Mouse (Mus musculus) hindbrain, embryonic 16.5 days (tissue): Measurements from ENCODE around the gene Rab11b. TPM values are rescaled to one million over a fixed set of nuclear protein-coding genes. Genes with fewer than 3 reads are reported as not detected.

Experiments
- ATAC-seq: fragments of 200-750 bp; cut with Nextera tagmentation; 2 replicates; pipeline ENCODE4 v1.8.0; 2017; ENCODE audit warnings: moderate TSS enrichment, moderate library complexity
- H3K27ac ChIP-seq: fragments of 300-500 bp; sonication (generic); 2 replicates; pipeline ENCODE4 v1.5.1; 2014; ENCODE audit warnings: low read depth, mild to moderate bottlenecking, control low read depth, low read length, moderate library complexity
- H3K27me3 ChIP-seq: fragments of 300-500 bp; sonication (generic); replicated peaks from 2 replicates; pipeline ENCODE4 v1.6.1; 2014; ENCODE audit warnings: low read length; ENCODE audit not compliant: control insufficient read depth, insufficient read depth
- H3K36me3 ChIP-seq: fragments of 300-500 bp; sonication (generic); 2 replicates; pipeline ENCODE4 v1.6.1; 2014; ENCODE audit warnings: mild to moderate bottlenecking, low read length, moderate library complexity, mixed read lengths; ENCODE audit not compliant: control insufficient read depth, insufficient read depth
- H3K4me1 ChIP-seq: fragments of 300-500 bp; sonication (generic); 2 replicates; pipeline ENCODE4 v1.6.1; 2014; ENCODE audit warnings: low read depth, low read length; ENCODE audit not compliant: control insufficient read depth, insufficient read depth
- H3K4me2 ChIP-seq: fragments of 300-500 bp; sonication (generic); 2 replicates; pipeline ENCODE4 v1.6.1; 2014; ENCODE audit warnings: mild to moderate bottlenecking, low read length, control low read depth, moderate library complexity
- H3K4me3 ChIP-seq: fragments of 300-500 bp; sonication (generic); 2 replicates; pipeline ENCODE4 v1.5.1; 2014; ENCODE audit warnings: mild to moderate bottlenecking, low read length, control low read depth, moderate library complexity
- H3K9ac ChIP-seq: fragments of 300-500 bp; sonication (generic); 2 replicates; pipeline ENCODE4 v1.6.1; 2014; ENCODE audit warnings: low read depth, mild to moderate bottlenecking, control low read depth, low read length, moderate library complexity
- H3K9me3 ChIP-seq: fragments of 300-500 bp; sonication (generic); 2 replicates; pipeline ENCODE4 v1.6.1; 2014; ENCODE audit warnings: mild to moderate bottlenecking, low read length, moderate library complexity; ENCODE audit not compliant: control insufficient read depth
- WGBS: fragments of 180-500 bp; shearing (Covaris S2); extraction: QIAGEN DNeasy Blood & Tissue Kit; methylation state at CpG from one replicate; pipeline ENCODE4 v1.1.7; 2014; 5-methylcytosine and 5-hydroxymethylcytosine counted together
- polyA plus RNA-seq: library from polyadenylated mRNA; unstranded; fragments of >200 nt; fragmentation: Nextera tagmentation; extraction: Ambion mirVana; gene quantifications from 2 replicates; pipeline ENCODE4 v1.2.1, GENCODE M21; 2015

The Rab11b gene
- 481 and 517 TPM in 2 replicates for polyA plus RNA-seq

DNA sequence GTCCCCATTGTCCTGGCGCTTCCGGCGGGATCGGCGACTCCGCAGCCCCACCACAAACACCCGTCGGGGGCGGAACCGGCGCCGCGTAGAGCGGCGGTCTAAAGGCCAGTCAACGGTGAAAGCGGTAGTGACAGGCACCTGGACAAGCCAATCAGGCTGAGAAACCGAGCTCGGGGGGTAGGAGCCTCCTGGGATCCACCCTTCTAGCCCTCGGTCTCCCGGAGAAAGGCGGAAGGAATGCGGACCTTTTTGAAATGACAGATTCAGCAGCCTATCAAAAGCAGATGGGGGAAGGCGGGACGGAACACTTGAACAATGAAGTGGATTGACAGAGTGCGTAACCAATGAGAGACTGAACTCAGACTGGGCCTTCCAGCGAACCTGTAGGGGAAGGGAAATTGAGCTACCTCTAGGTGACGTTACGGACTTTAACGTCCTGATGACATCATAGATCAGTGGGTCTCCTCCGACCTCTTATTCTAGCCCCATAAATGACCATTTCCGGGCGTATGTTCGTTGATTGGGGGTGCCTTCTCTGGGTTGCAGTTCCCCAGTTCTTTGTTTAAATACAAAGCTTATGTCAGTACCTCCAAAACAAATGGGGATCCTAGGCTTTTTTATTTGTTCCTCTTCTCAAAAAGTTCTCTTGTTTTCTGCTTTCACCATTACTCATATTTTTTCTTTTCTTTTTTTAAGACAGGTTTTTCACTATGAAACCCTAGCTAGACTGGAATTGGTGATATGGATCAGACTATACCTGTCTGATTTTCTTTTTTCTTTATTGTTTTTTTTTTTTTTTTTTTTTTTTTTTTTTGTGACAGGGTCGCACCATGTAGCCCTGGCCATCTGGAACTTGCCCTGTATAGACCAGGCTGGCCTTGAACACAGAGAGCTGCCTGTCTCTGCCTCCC, at the start of gene Rab11b:
Gene Rab11b, minus strand, starts transcription at position 276 of the 911 bp plus-strand sequence.
- ATAC-seq = peak; percentile 99
- WGBS = 2% methylated on average over 35 of the region's 35 CpGs
- Histone ChIP-seq H3K9ac (peak within 1 kb of the TSS; percentile 98), H3K9me3 (no peaks in the 10 kb centered on the region), H3K4me3 (peak within 1 kb of the TSS; percentile 87), H3K4me1 (peaks cover 39% of the 10 kb centered on the region), H3K27me3 (no peaks in the 10 kb centered on the region; the same call in 1 of the 2 replicates), H3K27ac (peak within 1 kb of the TSS; percentile 99), H3K4me2 (peak within 1 kb of the TSS; percentile 83), H3K36me3 (no peaks in the 10 kb centered on the region)

DNA sequence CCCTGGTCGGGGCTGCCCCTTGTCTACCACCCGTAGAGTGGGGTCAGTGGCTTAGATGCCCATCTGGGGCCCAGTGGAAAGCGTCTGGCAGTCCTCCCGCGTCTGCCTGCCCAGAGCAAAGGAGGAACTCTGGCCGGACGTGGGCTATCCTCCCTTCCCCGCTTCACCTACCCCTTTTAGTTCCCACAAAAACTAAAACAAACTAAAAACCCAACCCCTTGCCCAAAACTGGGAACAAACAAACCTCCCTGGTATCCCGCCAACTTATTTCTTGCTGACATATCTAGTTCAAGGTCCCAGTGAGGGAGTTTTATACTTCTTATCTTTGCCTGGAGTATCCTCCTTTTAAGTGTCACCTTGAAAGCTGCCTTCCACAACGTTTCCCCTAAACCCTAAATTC, 47.9 kb upstream of the Rab11b start:
- Histone ChIP-seq H3K27ac (no peak overlapping the region), H3K9me3 (no peaks in the 10 kb centered on the region), H3K9ac (no peak overlapping the region), H3K4me3 (no peak overlapping the region), H3K27me3 (no peaks in the 10 kb centered on the region; the same call in 1 of the 2 replicates), H3K4me2 (no peak overlapping the region), H3K4me1 (peaks cover 7% of the 10 kb centered on the region; the same call in 1 of the 2 replicates), H3K36me3 (no peaks in the 10 kb centered on the region)
- WGBS = 46% methylated on average over 10 of the region's 10 CpGs
- ATAC-seq = no peak

DNA sequence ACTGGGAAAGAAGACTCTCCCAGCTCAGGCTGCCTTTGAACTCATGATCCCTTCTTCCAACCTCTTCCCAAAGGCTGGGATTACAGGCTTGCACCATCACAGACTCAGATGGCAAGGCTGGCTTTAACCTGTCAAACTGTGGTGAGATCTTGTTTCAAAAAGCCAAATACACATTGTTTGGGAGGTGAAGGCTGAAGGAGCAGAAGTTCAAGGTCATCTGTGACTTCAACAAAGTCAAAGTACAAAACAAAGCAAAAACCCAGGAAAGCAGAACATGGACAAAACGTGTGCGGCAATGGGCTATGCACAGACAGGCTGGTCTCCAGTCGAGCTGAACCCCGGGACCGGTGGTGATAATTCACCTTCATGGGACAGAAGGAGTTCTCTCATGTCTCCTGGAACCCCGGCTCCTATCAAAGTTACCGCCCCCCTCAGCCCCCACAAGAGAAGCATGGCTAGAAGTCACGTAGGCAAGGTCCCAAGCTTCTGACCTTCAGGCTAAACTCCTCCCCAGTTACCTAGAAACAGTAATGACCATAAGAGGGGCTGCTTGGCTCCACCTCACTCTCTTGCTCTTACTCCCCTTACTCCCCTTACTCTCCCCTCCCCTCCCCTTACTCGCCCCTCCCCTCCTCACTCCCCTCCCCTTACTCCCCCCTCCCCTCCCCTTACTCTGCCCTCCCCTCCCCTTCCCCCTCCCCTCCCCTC, 47.0 kb upstream of the Rab11b start:
- H3K9ac ChIP-seq = no peak overlapping the region
- no peak overlapping the region for H3K4me3 ChIP-seq
- no peaks in the 10 kb centered on the region; the same call in 1 of the 2 replicates for H3K27me3 ChIP-seq
- H3K27ac ChIP-seq = no peak overlapping the region
- ATAC-seq = no peak
- peaks cover 7% of the 10 kb centered on the region; the same call in 1 of the 2 replicates for H3K4me1 ChIP-seq
- no peaks in the 10 kb centered on the region for H3K36me3 ChIP-seq
- H3K9me3 ChIP-seq = no peaks in the 10 kb centered on the region
- no peak overlapping the region for H3K4me2 ChIP-seq
- WGBS = 68% methylated on average over 8 of the region's 9 CpGs

DNA sequence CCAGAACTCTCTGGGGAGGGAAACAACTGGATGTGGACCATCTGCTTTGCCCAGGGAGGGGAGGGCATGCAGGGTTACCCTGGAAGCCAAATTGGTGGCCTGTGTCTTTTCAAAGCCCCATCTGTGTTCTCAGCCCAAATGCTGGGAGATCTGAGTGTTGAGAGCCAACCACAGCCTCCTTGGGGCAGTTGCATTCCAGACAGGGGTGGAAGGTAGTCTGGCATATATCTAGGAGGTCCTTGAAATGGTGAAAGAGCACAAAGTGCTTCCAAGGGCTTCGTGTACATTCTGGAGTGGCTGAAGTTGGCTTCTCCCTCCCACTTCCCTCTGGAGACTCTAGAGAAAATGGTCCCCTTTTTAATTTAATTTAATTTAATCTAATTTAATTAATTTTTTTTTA, 44.4 kb upstream of the Rab11b start:
- H3K4me1 ChIP-seq = no peaks in the 10 kb centered on the region
- ATAC-seq = no peak
- no peaks in the 10 kb centered on the region; the same call in 1 of the 2 replicates for H3K27me3 ChIP-seq
- no peaks in the 10 kb centered on the region for H3K9me3 ChIP-seq
- H3K27ac ChIP-seq = no peak overlapping the region
- H3K36me3 ChIP-seq = no peaks in the 10 kb centered on the region
- H3K9ac ChIP-seq = no peak overlapping the region
- 76% methylated on average over 1 of the region's 1 CpGs for WGBS
- H3K4me2 ChIP-seq = no peak overlapping the region
- H3K4me3 ChIP-seq = no peak overlapping the region

DNA sequence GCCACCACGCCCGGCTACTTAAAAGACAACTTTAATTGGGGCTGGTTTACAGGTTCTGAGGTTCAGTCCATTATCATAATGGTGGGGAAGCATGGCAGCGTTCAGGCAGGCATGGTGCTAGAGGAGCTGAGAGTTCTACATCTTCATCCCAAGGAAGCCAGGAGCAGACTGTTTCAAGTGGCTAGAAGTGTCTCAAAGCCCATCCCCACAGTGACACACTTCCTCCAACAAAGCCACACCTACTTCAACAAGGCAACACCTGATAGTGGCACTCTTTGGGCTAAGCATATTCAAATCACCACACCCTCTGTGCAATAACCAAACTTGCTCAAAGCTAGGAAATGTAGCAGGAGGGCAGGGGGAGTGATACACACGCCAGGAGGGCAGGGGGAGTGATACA, 43.9 kb upstream of the Rab11b start:
- Histone ChIP-seq H3K9ac (no peak overlapping the region), H3K27ac (no peak overlapping the region), H3K4me2 (no peak overlapping the region), H3K36me3 (no peaks in the 10 kb centered on the region), H3K9me3 (no peaks in the 10 kb centered on the region), H3K4me3 (no peak overlapping the region), H3K4me1 (no peaks in the 10 kb centered on the region), H3K27me3 (no peaks in the 10 kb centered on the region; the same call in 1 of the 2 replicates)
- no peak for ATAC-seq
- WGBS = 61% methylated on average over 4 of the region's 4 CpGs

DNA sequence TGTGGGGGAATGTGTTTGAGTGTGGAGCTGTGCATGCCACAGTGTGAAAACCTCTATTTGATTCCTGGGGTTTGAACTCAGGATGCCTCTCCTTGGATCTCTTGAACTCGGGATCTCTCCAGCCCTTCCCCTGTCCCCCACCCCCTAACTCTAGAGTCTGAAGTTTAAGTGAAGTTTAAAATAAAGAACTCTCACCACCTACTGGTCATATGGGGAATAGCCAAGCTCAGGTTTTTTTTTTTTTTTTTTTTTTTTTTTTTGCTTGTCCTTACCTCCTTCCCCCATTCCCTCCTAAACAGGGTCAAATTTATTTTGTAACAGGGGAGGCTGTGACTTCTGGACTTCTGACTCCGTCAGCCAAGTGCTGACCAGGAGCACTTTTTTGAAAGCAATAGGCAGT, 41.9 kb upstream of the Rab11b start:
- ATAC-seq = no peak
- Histone ChIP-seq H3K4me3 (no peak overlapping the region), H3K27ac (no peak overlapping the region), H3K9me3 (no peaks in the 10 kb centered on the region), H3K4me1 (no peaks in the 10 kb centered on the region), H3K27me3 (no peaks in the 10 kb centered on the region), H3K9ac (no peak overlapping the region), H3K4me2 (no peak overlapping the region), H3K36me3 (no peaks in the 10 kb centered on the region)
- 6% methylated on average over 2 of the region's 2 CpGs for WGBS

DNA sequence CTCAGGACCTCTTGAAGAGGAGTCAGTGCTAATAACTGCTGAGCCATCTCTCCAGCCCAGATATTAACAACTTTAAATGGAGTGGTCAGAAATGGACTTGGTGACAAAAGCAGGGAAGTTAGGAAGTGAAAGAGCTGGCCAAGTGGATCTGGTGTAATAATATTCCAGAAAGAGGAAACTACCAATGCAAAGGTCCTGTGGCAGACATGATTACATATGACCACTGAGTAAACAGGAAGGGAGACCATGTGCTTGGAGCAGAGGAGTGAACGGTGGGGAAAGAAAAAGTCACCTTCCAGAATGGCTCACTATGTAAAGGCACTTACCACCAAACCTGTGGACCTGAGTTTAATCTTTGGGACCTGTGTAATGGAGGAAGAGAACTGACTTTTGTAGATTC, 38.9 kb upstream of the Rab11b start:
- 81% methylated on average over 1 of the region's 1 CpGs for WGBS
- Histone ChIP-seq H3K4me3 (no peak overlapping the region), H3K9ac (no peak overlapping the region), H3K9me3 (no peaks in the 10 kb centered on the region), H3K27ac (no peak overlapping the region), H3K4me2 (no peak overlapping the region), H3K36me3 (no peaks in the 10 kb centered on the region), H3K4me1 (no peaks in the 10 kb centered on the region), H3K27me3 (no peaks in the 10 kb centered on the region)
- ATAC-seq = no peak

DNA sequence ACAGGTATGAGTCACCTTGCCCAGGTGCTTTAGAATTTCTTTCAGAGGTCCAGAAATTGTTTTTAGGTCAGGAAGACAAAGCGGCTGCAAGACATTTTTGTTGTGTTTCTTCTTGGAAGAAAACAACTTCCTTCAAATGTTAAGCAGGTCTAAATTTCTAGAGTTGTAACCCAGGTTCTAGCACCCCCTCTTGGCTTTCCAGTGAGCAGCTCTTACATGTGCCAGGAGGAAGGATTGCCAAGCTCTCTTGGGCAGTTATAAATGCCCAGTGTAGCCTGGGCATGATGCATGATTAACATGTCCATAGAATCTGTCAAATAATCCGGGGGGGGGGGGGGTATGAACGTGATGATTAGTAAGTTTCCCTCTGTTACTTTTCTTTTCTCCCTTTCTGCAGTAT, 38.0 kb upstream of the Rab11b start:
- no peak overlapping the region for H3K4me3 ChIP-seq
- H3K9me3 ChIP-seq = no peaks in the 10 kb centered on the region
- no peaks in the 10 kb centered on the region for H3K36me3 ChIP-seq
- no peak overlapping the region for H3K9ac ChIP-seq
- H3K27ac ChIP-seq = no peak overlapping the region
- no peaks in the 10 kb centered on the region for H3K4me1 ChIP-seq
- no peak for ATAC-seq
- WGBS = 53% methylated on average over 3 of the region's 3 CpGs
- H3K27me3 ChIP-seq = no peaks in the 10 kb centered on the region
- H3K4me2 ChIP-seq = no peak overlapping the region

DNA sequence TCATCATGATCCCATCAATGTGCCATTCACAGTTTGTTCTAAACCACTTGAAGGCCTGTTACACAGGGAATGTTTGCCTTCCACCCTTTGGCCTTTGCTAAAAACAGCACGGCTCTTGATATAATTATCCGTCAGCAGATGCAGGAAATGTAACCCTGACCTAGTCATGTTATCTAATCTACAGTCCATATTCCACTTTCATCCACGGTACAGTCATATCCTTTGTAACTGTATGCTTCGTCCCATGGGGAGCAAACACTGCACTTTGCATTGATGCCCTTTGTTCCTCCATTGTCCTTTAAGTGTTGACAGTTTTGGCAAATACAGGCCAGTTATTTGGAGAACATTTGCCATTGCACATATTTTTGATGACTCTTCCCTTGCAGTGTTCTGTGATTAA, 28.4 kb upstream of the Rab11b start:
- Histone ChIP-seq H3K9me3 (no peaks in the 10 kb centered on the region), H3K36me3 (no peaks in the 10 kb centered on the region), H3K27ac (no peak overlapping the region), H3K9ac (no peak overlapping the region), H3K4me3 (no peak overlapping the region), H3K4me2 (no peak overlapping the region), H3K27me3 (no peaks in the 10 kb centered on the region), H3K4me1 (no peaks in the 10 kb centered on the region)
- ATAC-seq = no peak
- 82% methylated on average over 4 of the region's 4 CpGs for WGBS
